Mouse (Mus musculus) CD4-positive, CD25-positive, alpha-beta regulatory T cell, adult 2 months (primary cell): ENCODE data around the gene Pde11a.
"Not testable (repeated sequence)": the region's sequence is repeated elsewhere in the genome, so short reads cannot be mapped to it uniquely, and the experiment has no call there.

Experiments used
- DNase-seq: peaks from one replicate; pipeline ENCODE4 v3.0.0-alpha.2; 2012; ENCODE audit warnings: low read depth, low spot score

Pde11a gene

GRCm38 (mm10) chr2:75991581-75992205, 346.9 kb downstream of the Pde11a start:
- DNase-seq = no peak

DNA sequence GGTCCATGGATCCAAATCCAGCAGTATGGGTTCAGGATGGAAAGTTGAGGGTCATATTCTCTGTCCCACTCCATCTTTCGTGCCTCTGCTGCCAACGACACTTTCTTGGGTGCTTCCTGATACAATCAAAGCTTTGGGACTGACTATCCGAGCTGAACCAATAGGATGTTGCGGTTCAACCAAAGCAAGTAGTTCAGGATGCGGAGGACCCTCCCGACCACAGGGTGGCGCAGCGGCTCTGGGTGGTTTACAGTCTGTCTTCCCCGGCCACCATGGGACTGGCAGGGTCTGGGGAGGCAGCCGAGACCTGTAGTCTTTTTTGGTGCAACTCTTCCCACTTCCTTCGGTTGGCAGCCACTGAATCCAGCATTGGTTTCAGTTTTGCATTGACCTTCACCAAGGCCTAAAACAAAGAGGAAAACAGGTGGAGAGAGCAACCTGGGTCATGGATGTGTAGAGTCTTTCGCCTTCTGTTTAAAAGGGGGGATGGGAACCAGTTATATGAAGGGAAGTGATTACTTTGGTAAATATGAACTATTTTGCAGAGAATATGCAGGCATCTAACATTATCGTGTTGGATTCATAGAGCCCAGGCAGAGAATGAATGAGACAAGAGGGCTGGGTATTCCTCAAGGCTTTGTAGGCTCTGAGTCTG, 347.6 kb downstream of the Pde11a start:
- peak; percentile 84 for DNase-seq

GRCm38 (mm10) chr2:75989694-75990093, 348.9 kb downstream of the Pde11a start:
- DNase-seq = no peak

GRCm38 (mm10) chr2:75988779-75989363, 349.7 kb downstream of the Pde11a start:
- DNase-seq = no peak

DNA sequence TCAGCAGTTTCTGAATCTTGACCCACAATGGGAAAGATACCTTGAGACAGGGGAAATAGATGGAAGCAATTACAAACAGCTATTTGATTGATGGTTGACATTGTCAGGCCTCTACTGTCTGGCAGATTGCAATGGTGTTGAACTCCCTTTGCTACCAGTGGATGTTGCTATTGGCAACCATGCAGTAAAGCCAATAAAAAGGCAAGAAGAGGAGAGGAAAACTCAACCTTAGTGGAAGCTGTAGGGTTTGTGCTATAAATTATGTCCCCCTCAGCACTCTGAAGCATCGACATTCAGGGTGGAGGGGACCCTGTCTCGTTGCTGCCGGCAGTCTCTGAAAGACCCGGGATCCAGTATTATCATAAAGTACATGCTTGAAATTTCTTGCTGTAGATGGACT, 350.2 kb downstream of the Pde11a start:
- DNase-seq = no peak

DNA sequence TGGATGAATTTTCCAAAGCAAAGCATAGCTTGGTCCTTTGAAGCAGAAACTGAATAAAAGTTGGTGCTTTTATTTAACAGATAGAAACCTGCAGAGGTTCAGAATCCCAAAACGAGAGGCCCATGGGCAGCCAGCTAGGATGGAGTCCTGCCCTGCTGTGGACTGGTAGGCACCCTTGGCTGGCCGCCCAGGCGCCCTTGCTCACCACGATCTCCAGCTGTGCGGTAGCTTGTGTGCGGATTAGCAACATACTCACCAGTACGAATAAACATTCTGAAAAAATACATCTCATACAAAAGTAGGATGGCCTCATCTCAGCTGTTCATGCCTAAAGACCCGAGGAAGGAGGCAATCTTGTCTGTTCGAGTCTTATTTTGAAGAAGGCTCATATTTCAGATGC, 350.8 kb downstream of the Pde11a start:
- no peak for DNase-seq

GRCm38 (mm10) chr2:75985124-75985523, 353.4 kb downstream of the Pde11a start:
- peak; percentile 79 for DNase-seq

- no peak for DNase-seq
Measured at GRCm38 (mm10) chr2:75983847-75984246, 354.7 kb downstream of the Pde11a start.

DNA sequence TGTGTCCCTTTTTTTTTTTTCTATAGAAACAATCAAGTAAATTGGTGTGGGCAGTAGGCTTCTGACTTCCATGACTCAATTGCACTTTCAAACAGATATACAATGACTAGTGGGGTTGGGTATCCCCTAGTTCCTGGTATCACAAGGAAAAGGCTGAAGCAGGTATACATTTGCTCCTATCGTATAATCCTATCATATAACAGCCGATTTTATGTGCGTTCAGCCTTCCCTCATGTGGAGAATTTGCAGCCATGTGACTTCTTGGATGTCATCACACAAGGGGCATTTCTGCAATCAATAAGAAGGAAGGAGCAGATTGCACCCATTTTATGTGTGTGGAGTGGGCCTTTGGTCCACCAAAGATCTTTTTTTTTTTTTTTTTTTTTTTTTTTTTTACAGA, 355.5 kb downstream of the Pde11a start:
- DNase-seq = no peak

- DNase-seq = peak; percentile 14
Measured at GRCm38 (mm10) chr2:75982626-75983025, 355.9 kb downstream of the Pde11a start.

DNA sequence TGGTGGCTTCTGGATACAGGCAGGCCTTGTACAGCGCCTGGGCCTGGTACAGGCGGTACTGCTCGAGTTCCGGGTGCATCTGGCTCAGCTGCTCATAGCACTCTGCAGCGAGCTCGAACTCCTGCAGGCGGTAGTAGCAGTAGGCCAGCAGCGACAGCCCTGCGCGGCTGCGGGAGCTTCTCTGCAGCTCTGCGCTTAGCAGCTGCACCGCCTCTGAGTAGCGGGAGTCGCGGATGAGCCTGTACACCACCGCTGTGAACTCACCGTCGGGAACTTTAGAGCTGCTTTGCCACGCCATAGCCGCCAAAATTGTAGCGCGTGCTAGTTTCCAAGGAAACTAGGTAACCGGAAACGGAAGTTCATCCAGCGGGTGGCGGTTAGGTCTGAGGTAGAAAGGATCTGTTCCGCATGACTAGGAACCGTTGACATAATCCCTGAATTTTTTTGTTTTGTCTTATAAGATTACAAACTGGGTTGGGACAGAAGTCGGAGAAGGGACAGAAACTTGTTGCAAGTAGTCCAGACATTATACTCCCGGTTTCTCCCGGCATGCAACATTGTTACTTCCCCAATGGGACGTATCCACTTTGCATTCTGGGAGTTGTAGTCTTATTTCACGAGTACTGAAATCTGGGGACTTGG, 357.0 kb downstream of the Pde11a start, which contains the start of gene Ttc30a1:
TSS of gene Ttc30a1 (minus strand) at position 528 of the 642 bp plus-strand sequence.
- DNase-seq = peak; percentile 84

DNA sequence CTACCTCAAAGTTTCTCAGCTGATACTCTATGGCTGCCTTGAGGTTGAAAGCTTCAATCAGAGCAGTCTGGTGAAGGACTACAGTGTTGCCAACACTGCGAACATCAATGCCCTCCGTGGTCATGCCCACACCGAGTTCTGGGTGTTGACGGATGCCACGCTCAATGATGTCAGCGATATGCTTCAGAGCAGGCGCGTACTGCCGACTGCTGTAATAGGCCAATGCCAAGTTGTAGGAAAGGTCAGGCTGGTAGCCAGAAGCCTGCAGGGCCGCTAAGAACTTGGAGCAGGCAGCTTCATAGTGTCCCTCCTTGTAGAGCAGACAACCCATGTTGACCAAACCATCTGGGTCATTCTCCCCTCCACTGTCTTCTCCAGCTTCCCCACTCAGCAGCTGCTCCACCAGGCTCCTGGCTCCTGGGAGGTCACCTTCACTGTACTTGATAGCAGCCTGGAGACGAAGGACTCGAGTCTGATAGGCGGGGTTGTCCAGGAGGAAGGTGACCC, 357.6 kb downstream of the Pde11a start:
- DNase-seq = not testable (repeated sequence)

DNA sequence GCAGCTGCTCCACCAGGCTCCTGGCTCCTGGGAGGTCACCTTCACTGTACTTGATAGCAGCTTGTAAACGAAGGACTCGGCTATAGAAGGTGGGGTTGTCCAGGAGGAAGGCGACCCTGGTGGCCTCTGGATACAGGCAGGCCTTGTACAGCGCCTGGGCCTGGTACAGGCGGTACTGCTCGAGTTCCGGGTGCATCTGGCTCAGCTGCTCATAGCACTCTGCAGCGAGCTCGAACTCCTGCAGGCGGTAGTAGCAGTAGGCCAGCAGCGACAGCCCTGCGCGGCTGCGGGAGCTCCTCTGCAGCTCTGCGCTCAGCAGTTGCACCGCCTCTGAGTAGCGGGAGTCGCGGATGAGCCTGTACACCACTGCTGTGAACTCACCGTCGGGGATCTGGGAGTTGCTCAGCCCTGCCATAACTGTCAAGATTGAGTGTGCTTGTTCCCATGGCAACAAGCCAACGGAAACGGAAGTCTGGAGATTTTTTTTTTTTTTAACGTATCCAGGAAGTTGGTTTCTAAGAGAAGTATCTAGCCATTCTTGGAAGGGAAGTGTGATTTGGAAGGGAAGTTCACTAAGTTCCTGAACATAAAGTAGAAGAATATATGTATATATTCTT, 360.7 kb downstream of the Pde11a start, which contains the start of gene Ttc30a2:
TSS of gene Ttc30a2 (minus strand) at position 419 of the 617 bp plus-strand sequence.
- peak; percentile 54 for DNase-seq

DNA sequence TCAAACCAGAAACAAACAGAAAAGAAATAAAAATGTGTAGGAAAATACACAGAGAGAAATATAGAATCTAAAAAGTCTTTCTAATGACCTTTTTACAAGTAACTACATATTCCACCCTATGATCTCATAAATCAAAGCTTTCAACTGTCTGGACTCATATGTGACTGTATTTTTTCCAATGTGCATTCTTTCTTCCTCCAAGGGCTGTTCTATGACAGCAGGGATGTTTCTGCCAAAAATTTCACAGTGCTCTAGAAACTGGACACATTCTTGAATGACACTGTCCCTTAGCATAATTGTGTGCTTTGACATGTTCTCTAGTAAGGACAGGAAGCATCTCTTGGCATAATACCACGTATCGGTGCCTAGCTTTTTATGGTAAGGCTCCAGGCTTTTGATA, 362.5 kb downstream of the Pde11a start:
- DNase-seq = not testable (repeated sequence)

DNA sequence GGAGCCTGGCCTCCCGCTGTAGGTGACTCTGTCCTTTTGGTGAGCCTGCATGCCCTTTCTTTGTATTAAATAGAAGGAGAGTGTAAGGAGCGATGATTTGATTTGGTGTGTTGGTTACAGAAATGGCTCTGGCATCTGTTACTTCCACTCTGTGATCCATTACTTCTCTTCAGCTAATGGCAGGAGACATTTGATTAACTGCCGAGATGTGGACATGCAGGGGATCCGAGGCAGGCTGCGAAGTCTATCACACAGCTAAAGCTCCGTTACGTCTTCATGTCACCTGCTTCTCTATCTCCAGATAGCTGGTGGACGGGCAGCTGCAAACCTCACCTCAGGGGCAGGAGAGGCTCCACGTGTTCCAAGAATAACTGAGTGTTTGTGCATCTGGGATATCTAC, 364.4 kb downstream of the Pde11a start:
- no peak for DNase-seq

DNA sequence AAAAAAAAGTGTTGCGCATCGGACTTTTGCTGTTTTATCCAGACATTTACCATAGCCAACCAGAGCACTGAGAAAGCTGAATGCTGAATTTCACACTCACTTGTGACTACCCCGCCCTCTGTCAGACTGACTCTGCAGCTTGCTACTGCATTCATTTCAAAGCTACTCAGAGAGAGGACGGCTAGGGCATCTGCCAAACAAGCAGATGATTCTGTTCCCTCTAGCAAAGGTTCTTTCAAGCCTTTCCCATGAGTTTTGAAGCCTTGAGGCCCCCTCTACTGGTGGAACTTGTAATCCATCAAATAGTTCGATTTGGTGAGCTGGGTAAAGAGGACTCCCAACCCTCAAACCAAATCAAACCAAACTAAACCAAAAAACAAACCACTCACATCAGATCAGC, 373.6 kb downstream of the Pde11a start:
- DNase-seq = peak; percentile 85

DNA sequence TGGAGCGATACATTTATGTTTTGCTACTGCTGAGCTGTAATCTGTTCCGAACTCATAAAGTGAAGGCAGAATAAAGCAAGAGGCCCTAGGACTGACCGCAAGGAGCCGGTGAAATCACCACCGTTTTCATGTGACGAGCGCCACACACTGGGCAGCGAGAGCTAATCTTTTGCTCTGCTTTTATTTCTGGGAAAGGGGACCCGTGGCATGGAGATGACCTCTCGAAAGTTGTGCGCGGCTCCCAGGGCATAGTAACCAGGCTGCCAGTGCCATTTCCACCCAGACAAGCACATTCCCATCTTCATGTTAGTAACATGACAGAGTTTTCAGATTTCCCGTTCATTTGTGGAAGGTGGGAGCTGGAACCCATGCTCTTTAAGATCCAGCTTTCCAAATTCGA, 374.1 kb downstream of the Pde11a start:
- peak; percentile 59 for DNase-seq

- peak; percentile 10 for DNase-seq
Measured at GRCm38 (mm10) chr2:75964051-75964450, 374.5 kb downstream of the Pde11a start.

DNA sequence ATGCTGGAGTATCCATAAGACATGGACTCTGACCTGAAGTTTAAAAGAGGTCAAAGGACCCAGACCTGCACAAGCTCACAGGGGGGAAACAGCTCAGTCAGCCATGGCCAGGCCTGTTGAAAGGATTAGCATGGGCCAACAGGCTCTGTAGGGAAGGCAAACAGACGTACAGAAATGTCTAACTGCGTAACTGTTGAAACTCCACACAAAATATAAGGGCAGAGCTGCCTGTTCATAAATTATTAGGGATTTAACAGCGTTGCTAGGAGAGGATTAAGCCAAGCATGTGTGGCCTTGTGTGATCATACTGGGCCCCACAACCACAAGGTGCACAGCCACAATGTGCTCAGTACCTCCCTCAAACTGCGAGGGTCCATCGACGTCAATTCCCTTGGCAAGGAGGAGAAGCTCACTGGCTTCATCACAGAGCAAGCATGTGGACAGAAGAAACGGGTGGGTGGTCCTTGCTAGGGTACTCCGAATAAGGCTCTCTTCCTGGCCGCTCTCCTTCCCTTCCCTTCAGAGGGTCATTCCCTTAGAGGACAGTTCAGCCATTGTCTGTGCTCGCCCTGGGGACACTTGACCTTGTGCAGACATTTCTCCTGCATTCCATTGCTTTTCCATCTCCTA, 375.2 kb downstream of the Pde11a start:
- DNase-seq = no peak

- peak; percentile 7 for DNase-seq
Measured at GRCm38 (mm10) chr2:75960366-75961330, 377.9 kb downstream of the Pde11a start.
